Mouse (Mus musculus) heart, postnatal 14 days (tissue): ENCODE data around the gene Itga11. TPM values are rescaled to one million over a fixed set of nuclear protein-coding genes. Genes with fewer than 3 reads are reported as not detected.
A peak's percentile ranks its signal among the peaks of the same experiment; 100 is the strongest.
"Not testable (repeated sequence)": the region's sequence is repeated elsewhere in the genome, so short reads cannot be mapped to it uniquely, and the experiment has no call there.

Experiments
- DNase-seq, 2 experiments: peaks; one replicate each; pipeline ENCODE4 v3.0.0; 2021 to 2022
- intact Hi-C: fragments of 180-260 bp; cut with DNase I; formaldehyde crosslinking; loops from one replicate; pipeline ENCODE4 v1.15.1; 2025
- total RNA-seq, 2 experiments: library from RNA; stranded (reverse); gene quantifications; 2 replicates each; pipeline ENCODE4 v1.2.3; 2021

The Itga11 gene
- total RNA-seq, 2 experiments from 2014 or later: 1.6 to 2.1 TPM

- no peak for DNase-seq
- intact Hi-C loops: no loop called here
These were observed 134.8 kb downstream of the Itga11 start for GRCm38 (mm10) chr9:62812216-62813049.

GRCm38 (mm10) chr9:62814751-62815150, 137.1 kb downstream of the Itga11 start:
- no peak for DNase-seq
- intact Hi-C loops: no loop called here

GRCm38 (mm10) chr9:62816323-62817098, 138.9 kb downstream of the Itga11 start:
- intact Hi-C loops: no loop called here
- no peak for DNase-seq

- peak; percentile 49 to 73 for DNase-seq
- intact Hi-C loops: no loop called here
These were observed 139.5 kb downstream of the Itga11 start for GRCm38 (mm10) chr9:62817099-62817571.

- intact Hi-C loops: no loop called here
- no peak for DNase-seq
These were observed 140.4 kb downstream of the Itga11 start for GRCm38 (mm10) chr9:62817828-62818614.

- intact Hi-C loops: no loop called here
- no peak for DNase-seq
These were observed 141.9 kb downstream of the Itga11 start for GRCm38 (mm10) chr9:62819494-62819893.

GRCm38 (mm10) chr9:62819910-62820309, 142.3 kb downstream of the Itga11 start:
- DNase-seq, intact Hi-C loops: not testable (repeated sequence)

GRCm38 (mm10) chr9:62820829-62821228, 143.2 kb downstream of the Itga11 start:
- intact Hi-C loops: no loop called here

GRCm38 (mm10) chr9:62821811-62822210, 144.2 kb downstream of the Itga11 start:
- intact Hi-C loops: no loop called here
- no peak for DNase-seq

More at GRCm38 (mm10) chr9:62820829-62821228, 143.2 kb downstream of the Itga11 start:
- DNase-seq: no peak

- no peak for DNase-seq
- intact Hi-C loops: loop anchor here (5.0 kb wide), 2 partner anchors 44 to 84 kb away; no protein-coding TSS in a partner anchor
These were observed 148.3 kb downstream of the Itga11 start for GRCm38 (mm10) chr9:62825791-62826393.

GRCm38 (mm10) chr9:62826456-62826855, 148.8 kb downstream of the Itga11 start:
- no peak for DNase-seq
- intact Hi-C loops: loop anchor here (5.0 kb wide), 2 partner anchors 44 to 84 kb away; no protein-coding TSS in a partner anchor

- DNase-seq: no peak
- intact Hi-C loops: loop anchor here (5.0 kb wide), 2 partner anchors 46 to 86 kb away; no protein-coding TSS in a partner anchor
These were observed 150.5 kb downstream of the Itga11 start for GRCm38 (mm10) chr9:62827939-62828652.

GRCm38 (mm10) chr9:62828662-62829086, 151.0 kb downstream of the Itga11 start:
- intact Hi-C loops: loop anchor here (5.0 kb wide), 2 partner anchors 46 to 86 kb away; no protein-coding TSS in a partner anchor

GRCm38 (mm10) chr9:62829877-62830276, 152.3 kb downstream of the Itga11 start:
- intact Hi-C loops: loop anchor here (5.0 kb wide), 2 partner anchors 48 to 88 kb away; no protein-coding TSS in a partner anchor
- no peak for DNase-seq

More at GRCm38 (mm10) chr9:62828662-62829086, 151.0 kb downstream of the Itga11 start:
- peak; percentile 98 to 99 for DNase-seq

Other genes with a start within 250 kb of the Itga11 start
- gene Coro2b, start 140.8 kb upstream of the Itga11 start, total RNA-seq: 10 to 100 TPM; 15.7 to 16.5 TPM
- 10 to 100 TPM; 24.8 to 25.9 TPM for gene Fem1b, start 134.1 kb downstream of the Itga11 start, total RNA-seq
- gene Cln6, start 161.0 kb downstream of the Itga11 start, total RNA-seq: 10 to 100 TPM; 16.0 to 17.0 TPM
- 1 to 10 TPM; 2.4 to 2.9 TPM for gene Calml4, start 180.3 kb downstream of the Itga11 start, total RNA-seq